Mouse (Mus musculus): ENCODE measurements around the gene Zp2. TPM values are rescaled to one million over a fixed set of nuclear protein-coding genes. Genes with fewer than 3 reads are reported as not detected.

The Zp2 gene
- polyA plus RNA-seq, 1 experiment from 2014 or later = not detected

DNA sequence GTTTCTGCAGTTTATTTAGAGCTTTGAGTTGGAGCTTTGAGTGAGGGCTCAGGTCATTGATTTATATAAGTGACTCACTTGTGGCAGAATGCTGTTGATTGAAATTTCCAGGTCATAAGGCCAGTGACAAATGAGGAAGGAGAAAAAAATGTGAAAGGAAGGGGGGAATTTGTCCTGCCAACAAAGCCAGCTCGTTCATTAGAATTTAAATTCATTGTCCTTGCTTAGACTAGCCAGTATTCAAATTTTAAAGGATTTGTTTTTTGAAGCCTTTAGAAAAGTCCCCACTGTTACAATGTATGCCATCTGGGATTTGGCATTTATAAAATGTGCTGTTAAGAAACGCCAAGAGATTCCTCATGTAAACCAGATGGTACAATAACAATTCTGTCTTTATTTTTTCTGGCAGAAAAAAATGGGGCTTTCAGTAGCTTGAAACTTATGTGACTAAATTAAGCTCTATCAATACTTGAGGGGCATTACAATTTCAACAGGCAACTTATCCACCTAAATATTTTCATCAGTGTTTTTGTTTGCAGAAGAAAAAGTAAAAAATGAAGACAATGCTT lies 11.8 kb upstream of the Zp2 start:
- Histone ChIP-seq H3K4me3 (ENCODE audit: low read length) (no peak overlapping the region), H3K9me3 (ENCODE audit: control insufficient read depth, low read length) (no peaks in the 10 kb centered on the region), H3K9ac (ENCODE audit: low read depth, low read length) (no peak overlapping the region), H3K36me3 (ENCODE audit: control insufficient read depth, insufficient read depth, low read length) (no peaks in the 10 kb centered on the region), H3K4me2 (ENCODE audit: low read length) (no peak overlapping the region), H3K27me3 (replicated peaks; ENCODE audit: control insufficient read depth, insufficient read depth, low read length) (no peaks in the 10 kb centered on the region), H3K4me1 (ENCODE audit: control insufficient read depth, insufficient read depth, low read depth, low read length) (0 out of 2 replicates have a peak, but pooled peaks cover 2% of the 10 kb centered on the region), H3K27ac (ENCODE audit: low read depth, low read length) (no peak overlapping the region)
- no peak for ATAC-seq
- WGBS = 14% methylated on average over 2 of the region's 2 CpGs

DNA sequence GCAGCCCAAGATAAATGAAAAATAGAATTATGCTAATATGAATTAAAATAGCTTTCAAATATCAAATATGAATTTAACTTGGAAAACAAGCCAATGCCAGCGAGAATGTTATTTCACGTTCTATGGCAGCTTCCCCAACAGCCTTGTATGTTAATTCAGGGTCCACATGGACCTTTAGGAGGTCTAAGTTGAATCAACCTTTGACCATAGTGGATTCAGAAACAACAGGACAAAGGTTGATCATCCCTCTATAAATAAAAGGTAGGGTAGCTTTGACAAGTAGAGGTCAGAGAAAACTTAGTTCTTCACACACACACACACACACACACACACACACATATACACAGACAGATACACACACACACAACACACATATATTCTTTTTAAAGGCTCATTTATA lies 5.8 kb upstream of the Zp2 start:
- WGBS = 80% methylated on average over 2 of the region's 2 CpGs
- no peak overlapping the region for H3K27ac ChIP-seq (ENCODE audit: low read depth, low read length)
- H3K27me3 ChIP-seq (replicated peaks; ENCODE audit: control insufficient read depth, insufficient read depth, low read length) = no peaks in the 10 kb centered on the region
- no peaks in the 10 kb centered on the region for H3K36me3 ChIP-seq (ENCODE audit: control insufficient read depth, insufficient read depth, low read length)
- H3K9ac ChIP-seq (ENCODE audit: low read depth, low read length) = no peak overlapping the region
- H3K4me3 ChIP-seq (ENCODE audit: low read length) = no peak overlapping the region
- no peak for ATAC-seq
- no peak overlapping the region for H3K4me2 ChIP-seq (ENCODE audit: low read length)
- no peaks in the 10 kb centered on the region for H3K4me1 ChIP-seq (ENCODE audit: control insufficient read depth, insufficient read depth, low read depth, low read length)
- H3K9me3 ChIP-seq (ENCODE audit: control insufficient read depth, low read length) = no peaks in the 10 kb centered on the region

DNA sequence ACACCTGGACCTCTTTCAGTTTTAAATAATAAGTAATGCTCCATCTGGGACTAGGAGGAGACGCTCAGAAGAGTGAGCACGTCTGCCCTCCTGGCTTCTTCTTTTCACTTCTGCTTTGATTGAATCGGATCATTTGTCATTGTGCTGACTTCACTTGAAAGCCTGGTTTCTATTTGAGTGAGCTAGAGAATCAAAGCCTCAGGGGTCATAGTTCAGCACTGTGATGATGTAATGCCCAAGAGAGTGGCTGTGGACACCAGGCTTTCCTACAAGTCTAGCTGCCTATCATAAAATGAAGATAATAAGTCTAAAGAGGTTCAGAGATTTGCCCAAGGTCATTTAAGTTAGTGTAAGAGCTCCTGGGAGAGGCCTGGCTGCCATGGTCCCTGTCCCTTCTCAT lies 5.2 kb upstream of the Zp2 start:
- Histone ChIP-seq H3K27me3 (replicated peaks; ENCODE audit: control insufficient read depth, insufficient read depth, low read length) (no peaks in the 10 kb centered on the region), H3K27ac (ENCODE audit: low read depth, low read length) (no peak overlapping the region), H3K4me3 (ENCODE audit: low read length) (no peak overlapping the region), H3K9ac (ENCODE audit: low read depth, low read length) (no peak overlapping the region), H3K9me3 (ENCODE audit: control insufficient read depth, low read length) (no peaks in the 10 kb centered on the region), H3K4me1 (ENCODE audit: control insufficient read depth, insufficient read depth, low read depth, low read length) (no peaks in the 10 kb centered on the region), H3K36me3 (ENCODE audit: control insufficient read depth, insufficient read depth, low read length) (no peaks in the 10 kb centered on the region), H3K4me2 (ENCODE audit: low read length) (no peak overlapping the region)
- no peak for ATAC-seq
- 12% methylated on average over 3 of the region's 3 CpGs for WGBS

DNA sequence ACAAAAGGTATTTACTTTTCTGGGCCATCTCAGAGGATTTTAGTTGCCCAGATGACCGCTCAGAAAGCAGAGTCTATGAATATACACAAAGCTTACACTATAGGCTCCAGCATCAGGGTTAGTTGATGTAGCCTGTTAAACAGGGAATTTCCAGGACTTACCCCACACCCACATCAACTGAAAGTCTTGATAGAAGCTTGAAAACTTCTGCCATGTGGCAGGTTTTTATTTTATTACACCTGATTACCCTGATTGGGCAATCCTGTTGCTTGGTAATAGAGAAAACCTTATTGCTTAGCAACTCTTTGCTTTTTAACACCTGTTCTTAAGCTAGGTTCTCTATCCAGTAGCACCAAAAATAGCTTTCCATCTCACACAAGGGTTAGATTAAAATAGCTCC lies 2.3 kb downstream of the Zp2 start:
- no peak overlapping the region for H3K9ac ChIP-seq (ENCODE audit: low read depth, low read length)
- H3K27me3 ChIP-seq (replicated peaks; ENCODE audit: control insufficient read depth, insufficient read depth, low read length) = no peaks in the 10 kb centered on the region
- no peak overlapping the region for H3K4me2 ChIP-seq (ENCODE audit: low read length)
- H3K4me1 ChIP-seq (ENCODE audit: control insufficient read depth, insufficient read depth, low read depth, low read length) = no peaks in the 10 kb centered on the region
- no peak overlapping the region for H3K4me3 ChIP-seq (ENCODE audit: low read length)
- no peaks in the 10 kb centered on the region for H3K36me3 ChIP-seq (ENCODE audit: control insufficient read depth, insufficient read depth, low read length)
- no peak overlapping the region for H3K27ac ChIP-seq (ENCODE audit: low read depth, low read length)
- H3K9me3 ChIP-seq (ENCODE audit: control insufficient read depth, low read length) = no peaks in the 10 kb centered on the region
- WGBS = 96% methylated on average over 1 of the region's 1 CpGs
- no peak for ATAC-seq

DNA sequence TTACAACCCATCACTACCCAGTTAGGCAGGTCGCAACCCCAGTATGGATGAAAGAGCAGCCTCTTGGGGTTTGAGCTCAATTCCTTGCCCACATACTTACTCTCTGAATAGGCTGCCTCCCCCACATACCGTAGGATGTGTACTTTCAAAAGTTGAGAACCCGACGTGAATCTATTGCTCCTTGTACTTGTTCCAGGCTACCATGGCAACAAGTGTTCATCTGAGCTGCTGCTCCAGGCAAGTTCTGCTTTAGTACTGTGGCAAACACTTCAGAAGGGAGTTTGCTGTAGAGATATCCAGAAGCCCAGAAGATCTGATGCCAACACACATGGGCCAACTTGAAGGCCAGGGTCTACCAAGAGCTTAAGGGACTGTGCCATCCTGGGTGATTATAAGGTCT lies 16.1 kb downstream of the Zp2 start:
- Histone ChIP-seq H3K4me3 (ENCODE audit: low read length) (no peak overlapping the region), H3K36me3 (ENCODE audit: control insufficient read depth, insufficient read depth, low read length) (no peaks in the 10 kb centered on the region), H3K27ac (ENCODE audit: low read depth, low read length) (no peak overlapping the region), H3K9me3 (ENCODE audit: control insufficient read depth, low read length) (no peaks in the 10 kb centered on the region), H3K4me1 (ENCODE audit: control insufficient read depth, insufficient read depth, low read depth, low read length) (no peaks in the 10 kb centered on the region), H3K4me2 (ENCODE audit: low read length) (no peak overlapping the region), H3K27me3 (replicated peaks; ENCODE audit: control insufficient read depth, insufficient read depth, low read length) (no peaks in the 10 kb centered on the region), H3K9ac (ENCODE audit: low read depth, low read length) (no peak overlapping the region)
- 50% methylated on average over 4 of the region's 4 CpGs for WGBS
- ATAC-seq = no peak

DNA sequence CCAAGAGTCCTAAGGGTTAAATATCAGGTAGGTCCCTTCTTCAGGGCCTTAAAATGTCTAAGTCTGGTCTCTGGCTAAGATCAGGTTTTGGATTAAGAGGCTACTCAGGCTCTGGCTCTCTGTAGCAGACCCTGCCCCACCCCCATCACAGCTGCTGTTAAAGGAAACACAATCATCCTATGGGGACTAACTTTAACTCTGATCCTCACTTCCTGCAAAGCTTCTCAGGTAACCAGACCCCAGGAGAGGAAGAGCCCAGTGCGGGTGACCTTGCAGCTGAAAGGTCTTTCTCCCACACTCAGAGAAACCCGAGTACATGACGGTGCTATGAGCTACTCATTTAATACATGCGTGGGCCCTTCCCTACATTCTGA lies 17.4 kb downstream of the Zp2 start:
- WGBS = 63% methylated on average over 4 of the region's 4 CpGs

DNA sequence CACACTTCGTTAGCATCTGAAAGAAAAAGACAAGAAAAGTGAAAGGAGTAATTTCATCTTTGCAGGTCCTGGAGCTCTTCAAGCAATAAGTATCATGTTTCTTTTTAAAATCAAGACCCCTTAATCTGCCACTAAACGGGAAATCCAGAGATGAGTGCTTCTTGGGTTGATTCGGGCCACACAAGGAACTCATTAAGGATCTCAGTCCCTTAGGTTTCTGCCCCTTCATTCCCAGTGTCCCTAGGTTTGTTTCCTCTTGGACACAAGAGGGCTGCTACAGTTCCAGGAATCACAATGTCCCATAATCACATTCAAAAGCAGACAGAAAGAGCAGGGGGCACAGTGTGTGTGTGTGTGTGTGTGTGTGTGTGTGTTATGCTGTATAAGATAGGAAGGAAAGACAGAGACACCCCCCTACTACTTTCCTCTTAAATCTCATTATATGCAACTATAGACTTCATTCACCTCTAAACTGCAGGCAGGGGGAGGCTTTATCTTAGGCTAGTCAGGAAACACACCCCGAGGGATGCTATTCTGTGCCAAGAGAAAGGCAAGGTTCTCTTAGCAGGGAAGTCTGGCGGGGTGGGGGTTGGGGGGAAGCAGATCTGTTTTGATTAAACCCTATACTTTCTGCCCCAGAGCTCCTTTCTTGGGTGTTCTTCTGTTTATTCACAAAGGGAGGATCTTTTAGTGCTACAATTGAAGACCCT lies 18.0 kb downstream of the Zp2 start:
- 43% methylated on average over 5 of the region's 5 CpGs for WGBS

More for the DNA sequence above, 17.4 kb downstream of the Zp2 start:
- Histone ChIP-seq H3K9ac (ENCODE audit: low read depth, low read length) (no peak overlapping the region), H3K27ac (ENCODE audit: low read depth, low read length) (no peak overlapping the region), H3K9me3 (ENCODE audit: control insufficient read depth, low read length) (no peaks in the 10 kb centered on the region), H3K4me3 (ENCODE audit: low read length) (no peak overlapping the region), H3K27me3 (replicated peaks; ENCODE audit: control insufficient read depth, insufficient read depth, low read length) (no peaks in the 10 kb centered on the region), H3K4me1 (ENCODE audit: control insufficient read depth, insufficient read depth, low read depth, low read length) (no peaks in the 10 kb centered on the region), H3K36me3 (ENCODE audit: control insufficient read depth, insufficient read depth, low read length) (no peaks in the 10 kb centered on the region), H3K4me2 (ENCODE audit: low read length) (no peak overlapping the region)
- ATAC-seq = no peak

DNA sequence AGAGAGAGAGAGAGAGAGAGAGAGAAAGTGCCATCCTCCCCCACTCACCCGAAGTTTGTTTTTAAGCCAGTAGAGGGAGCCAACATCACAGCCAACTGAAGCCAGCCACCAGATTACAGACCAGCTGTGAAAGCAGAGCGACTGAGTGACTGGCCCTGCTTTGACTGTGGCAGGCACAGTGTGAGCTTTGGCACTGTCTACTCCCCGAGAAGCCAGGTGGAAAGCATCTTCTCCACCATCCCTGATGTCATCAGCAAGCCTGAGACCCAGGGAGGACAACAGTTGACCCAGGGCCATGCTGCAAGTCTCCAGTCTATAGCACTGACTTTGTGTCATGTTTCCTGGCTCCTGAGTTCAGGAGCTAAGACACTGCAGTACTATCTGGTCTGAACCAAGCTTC lies 20.2 kb downstream of the Zp2 start:
- Histone ChIP-seq H3K4me1 (ENCODE audit: control insufficient read depth, insufficient read depth, low read depth, low read length) (no peaks in the 10 kb centered on the region), H3K9ac (ENCODE audit: low read depth, low read length) (no peak overlapping the region), H3K27me3 (replicated peaks; ENCODE audit: control insufficient read depth, insufficient read depth, low read length) (no peaks in the 10 kb centered on the region), H3K4me3 (ENCODE audit: low read length) (no peak overlapping the region), H3K9me3 (ENCODE audit: control insufficient read depth, low read length) (no peaks in the 10 kb centered on the region), H3K36me3 (ENCODE audit: control insufficient read depth, insufficient read depth, low read length) (no peaks in the 10 kb centered on the region), H3K27ac (ENCODE audit: low read depth, low read length) (no peak overlapping the region), H3K4me2 (ENCODE audit: low read length) (no peak overlapping the region)
- peak; percentile 96 for ATAC-seq
- WGBS = 0% methylated on average over 3 of the region's 3 CpGs

More for the DNA sequence above, 18.0 kb downstream of the Zp2 start:
- Histone ChIP-seq H3K27ac (ENCODE audit: low read depth, low read length) (no peak overlapping the region), H3K4me3 (ENCODE audit: low read length) (no peak overlapping the region), H3K36me3 (ENCODE audit: control insufficient read depth, insufficient read depth, low read length) (no peaks in the 10 kb centered on the region), H3K4me1 (ENCODE audit: control insufficient read depth, insufficient read depth, low read depth, low read length) (no peaks in the 10 kb centered on the region), H3K4me2 (ENCODE audit: low read length) (no peak overlapping the region), H3K9me3 (ENCODE audit: control insufficient read depth, low read length) (no peaks in the 10 kb centered on the region), H3K9ac (ENCODE audit: low read depth, low read length) (no peak overlapping the region), H3K27me3 (replicated peaks; ENCODE audit: control insufficient read depth, insufficient read depth, low read length) (no peaks in the 10 kb centered on the region)
- ATAC-seq = no peak

DNA sequence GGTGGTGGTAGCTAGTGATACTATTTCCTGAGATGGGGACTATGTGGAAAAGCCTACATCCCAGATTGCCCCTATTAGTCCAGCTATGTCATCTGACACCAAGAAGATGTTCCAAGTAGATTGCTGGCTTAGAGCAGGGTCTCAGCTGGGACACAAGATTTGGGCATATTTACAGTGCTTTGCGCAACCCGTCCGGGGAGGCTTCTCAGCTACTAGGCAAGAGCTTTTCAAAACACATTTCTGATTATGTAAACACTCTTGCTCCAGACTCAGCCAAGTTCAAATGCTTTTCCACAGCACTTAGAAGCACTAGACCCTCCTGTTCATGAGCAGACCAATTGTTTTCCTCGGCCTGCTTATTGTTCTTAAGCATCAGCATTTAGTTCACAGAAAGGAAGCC lies 21.3 kb downstream of the Zp2 start:
- no peak for ATAC-seq
- 93% methylated on average over 4 of the region's 4 CpGs for WGBS
- no peaks in the 10 kb centered on the region for H3K36me3 ChIP-seq (ENCODE audit: control insufficient read depth, insufficient read depth, low read length)
- no peaks in the 10 kb centered on the region for H3K4me1 ChIP-seq (ENCODE audit: control insufficient read depth, insufficient read depth, low read depth, low read length)
- no peak overlapping the region for H3K27ac ChIP-seq (ENCODE audit: low read depth, low read length)
- no peaks in the 10 kb centered on the region for H3K9me3 ChIP-seq (ENCODE audit: control insufficient read depth, low read length)
- H3K9ac ChIP-seq (ENCODE audit: low read depth, low read length) = no peak overlapping the region
- no peaks in the 10 kb centered on the region for H3K27me3 ChIP-seq (replicated peaks; ENCODE audit: control insufficient read depth, insufficient read depth, low read length)
- no peak overlapping the region for H3K4me3 ChIP-seq (ENCODE audit: low read length)
- no peak overlapping the region for H3K4me2 ChIP-seq (ENCODE audit: low read length)

Data from hindbrain, embryonic 16.5 days (tissue).